Mouse (Mus musculus): Measurements from ENCODE around the gene Aldh1a3. TPM values are rescaled to one million over a fixed set of nuclear protein-coding genes. Genes with fewer than 3 reads are reported as not detected.

Aldh1a3 gene
- polyA plus RNA-seq, 1 experiment = 10.7 TPM

GRCm38 (mm10) chr7:66387419-66387812, 39.9 kb downstream of the Aldh1a3 start:
- no peak for TF ChIP-seq POLR2A (IDR thresholded peaks at IDR 0.05; ENCODE audit: low read depth, low read length)
- H3K27me3 ChIP-seq (replicated peaks; ENCODE audit: control insufficient read depth, insufficient read depth, low read length) = no peaks in the 10 kb centered on the region
- DNase-seq = peak; percentile 10

GRCm38 (mm10) chr7:66386411-66386810, 40.9 kb downstream of the Aldh1a3 start:
- Histone ChIP-seq H3K36me3 (ENCODE audit: control insufficient read depth, insufficient read depth, low read length) (no peaks in the 10 kb centered on the region), H3K4me3 (ENCODE audit: insufficient read depth, low read depth, low read length) (no peak overlapping the region), H3K4me1 (ENCODE audit: control insufficient read depth, insufficient read depth, low read length) (peaks cover 13% of the 10 kb centered on the region; the same call in 1 of the 2 replicates), H3K27me3 (replicated peaks; ENCODE audit: control insufficient read depth, insufficient read depth, low read length) (no peaks in the 10 kb centered on the region), H3K27ac (ENCODE audit: insufficient read depth, low read depth, low read length) (no peak overlapping the region)
- 96% methylated on average over 6 of the region's 6 CpGs for WGBS
- no peak for DNase-seq
- TF ChIP-seq CTCF (conservative IDR thresholded peaks at IDR 0.05; ENCODE audit: insufficient read depth, insufficient read length, low read depth, low read length) (no peak), POLR2A (IDR thresholded peaks at IDR 0.05; ENCODE audit: low read depth, low read length) (no peak)

More at GRCm38 (mm10) chr7:66387419-66387812, 39.9 kb downstream of the Aldh1a3 start:
- WGBS = 4% methylated on average over 13 of the region's 13 CpGs
- H3K36me3 ChIP-seq (ENCODE audit: control insufficient read depth, insufficient read depth, low read length) = no peaks in the 10 kb centered on the region
- no peak overlapping the region; the same call in 1 of the 2 replicates for H3K27ac ChIP-seq (ENCODE audit: insufficient read depth, low read depth, low read length)
- H3K4me1 ChIP-seq (ENCODE audit: control insufficient read depth, insufficient read depth, low read length) = peaks cover 13% of the 10 kb centered on the region; the same call in 1 of the 2 replicates
- H3K4me3 ChIP-seq (ENCODE audit: insufficient read depth, low read depth, low read length) = peak overlapping the region; percentile 71

GRCm38 (mm10) chr7:66385826-66386225, 41.5 kb downstream of the Aldh1a3 start:
- H3K4me3 ChIP-seq (ENCODE audit: insufficient read depth, low read depth, low read length) = no peak overlapping the region
- WGBS = 95% methylated on average over 12 of the region's 12 CpGs
- H3K4me1 ChIP-seq (ENCODE audit: control insufficient read depth, insufficient read depth, low read length) = peaks cover 13% of the 10 kb centered on the region; the same call in 1 of the 2 replicates
- TF ChIP-seq POLR2A (IDR thresholded peaks at IDR 0.05; ENCODE audit: low read depth, low read length) (no peak), CTCF (conservative IDR thresholded peaks at IDR 0.05; ENCODE audit: insufficient read depth, insufficient read length, low read depth, low read length) (no peak)
- DNase-seq = no peak
- no peaks in the 10 kb centered on the region for H3K36me3 ChIP-seq (ENCODE audit: control insufficient read depth, insufficient read depth, low read length)
- H3K27me3 ChIP-seq (replicated peaks; ENCODE audit: control insufficient read depth, insufficient read depth, low read length) = no peaks in the 10 kb centered on the region
- no peak overlapping the region for H3K27ac ChIP-seq (ENCODE audit: insufficient read depth, low read depth, low read length)

- DNase-seq = no peak
- no peak overlapping the region for H3K4me3 ChIP-seq (ENCODE audit: insufficient read depth, low read depth, low read length)
- H3K36me3 ChIP-seq (ENCODE audit: control insufficient read depth, insufficient read depth, low read length) = no peaks in the 10 kb centered on the region
- TF ChIP-seq CTCF (conservative IDR thresholded peaks at IDR 0.05; ENCODE audit: insufficient read depth, insufficient read length, low read depth, low read length) (no peak), POLR2A (IDR thresholded peaks at IDR 0.05; ENCODE audit: low read depth, low read length) (no peak)
- 81% methylated on average over 8 of the region's 8 CpGs for WGBS
- 0 out of 2 replicates have a peak overlapping the region, but pooled peaks have one; percentile 14 for H3K27ac ChIP-seq (ENCODE audit: insufficient read depth, low read depth, low read length)
- H3K4me1 ChIP-seq (ENCODE audit: control insufficient read depth, insufficient read depth, low read length) = peaks cover 13% of the 10 kb centered on the region; the same call in 1 of the 2 replicates
- H3K27me3 ChIP-seq (replicated peaks; ENCODE audit: control insufficient read depth, insufficient read depth, low read length) = no peaks in the 10 kb centered on the region
These were observed 42.4 kb downstream of the Aldh1a3 start for GRCm38 (mm10) chr7:66384891-66385290.

GRCm38 (mm10) chr7:66384213-66384612, 43.1 kb downstream of the Aldh1a3 start:
- peaks cover 13% of the 10 kb centered on the region; the same call in 1 of the 2 replicates for H3K4me1 ChIP-seq (ENCODE audit: control insufficient read depth, insufficient read depth, low read length)
- no peak overlapping the region for H3K27ac ChIP-seq (ENCODE audit: insufficient read depth, low read depth, low read length)
- no peaks in the 10 kb centered on the region for H3K27me3 ChIP-seq (replicated peaks; ENCODE audit: control insufficient read depth, insufficient read depth, low read length)
- WGBS = 29% methylated on average over 5 of the region's 5 CpGs
- no peaks in the 10 kb centered on the region for H3K36me3 ChIP-seq (ENCODE audit: control insufficient read depth, insufficient read depth, low read length)
- DNase-seq = peak; percentile 31
- no peak for TF ChIP-seq POLR2A (IDR thresholded peaks at IDR 0.05; ENCODE audit: low read depth, low read length)
- TF ChIP-seq CTCF (conservative IDR thresholded peaks at IDR 0.05; ENCODE audit: insufficient read depth, insufficient read length, low read depth, low read length) = no peak
- H3K4me3 ChIP-seq (ENCODE audit: insufficient read depth, low read depth, low read length) = no peak overlapping the region

- TF ChIP-seq CTCF (conservative IDR thresholded peaks at IDR 0.05; ENCODE audit: insufficient read depth, insufficient read length, low read depth, low read length) (no peak), POLR2A (IDR thresholded peaks at IDR 0.05; ENCODE audit: low read depth, low read length) (no peak)
- H3K4me1 ChIP-seq (ENCODE audit: control insufficient read depth, insufficient read depth, low read length) = peaks cover 10% of the 10 kb centered on the region
- peak overlapping the region; percentile 15 for H3K27ac ChIP-seq (ENCODE audit: insufficient read depth, low read depth, low read length)
- H3K4me3 ChIP-seq (ENCODE audit: insufficient read depth, low read depth, low read length) = no peak overlapping the region
- 73% methylated on average over 10 of the region's 10 CpGs for WGBS
- H3K36me3 ChIP-seq (ENCODE audit: control insufficient read depth, insufficient read depth, low read length) = no peaks in the 10 kb centered on the region
- no peaks in the 10 kb centered on the region for H3K27me3 ChIP-seq (replicated peaks; ENCODE audit: control insufficient read depth, insufficient read depth, low read length)
- DNase-seq = no peak
These were observed 50.8 kb downstream of the Aldh1a3 start for GRCm38 (mm10) chr7:66376560-66376959.

GRCm38 (mm10) chr7:66375736-66376135, 51.6 kb downstream of the Aldh1a3 start:
- TF ChIP-seq CTCF (conservative IDR thresholded peaks at IDR 0.05; ENCODE audit: insufficient read depth, insufficient read length, low read depth, low read length) (no peak), POLR2A (IDR thresholded peaks at IDR 0.05; ENCODE audit: low read depth, low read length) (no peak)
- no peak for DNase-seq
- Histone ChIP-seq H3K4me3 (ENCODE audit: insufficient read depth, low read depth, low read length) (no peak overlapping the region), H3K27ac (ENCODE audit: insufficient read depth, low read depth, low read length) (no peak overlapping the region; the same call in 1 of the 2 replicates), H3K36me3 (ENCODE audit: control insufficient read depth, insufficient read depth, low read length) (no peaks in the 10 kb centered on the region), H3K4me1 (ENCODE audit: control insufficient read depth, insufficient read depth, low read length) (peaks cover 13% of the 10 kb centered on the region), H3K27me3 (replicated peaks; ENCODE audit: control insufficient read depth, insufficient read depth, low read length) (no peaks in the 10 kb centered on the region)
- 81% methylated on average over 4 of the region's 4 CpGs for WGBS

Data from kidney, adult 2 months (tissue).